Mouse (Mus musculus): ENCODE data around the gene Jmjd1c. TPM values are rescaled to one million over a fixed set of nuclear protein-coding genes. Genes with fewer than 3 reads are reported as not detected.

The Jmjd1c gene
- polyA plus RNA-seq, 1 experiment from 2014 or later, result 29.9 TPM

GRCm38 (mm10) chr10:67176932-67177331 lies 81.0 kb downstream of the Jmjd1c start:
- Histone ChIP-seq H3K9ac (ENCODE audit: low read length) (no peak overlapping the region), H3K36me3 (ENCODE audit: control insufficient read depth, insufficient read depth) (no peaks in the 10 kb centered on the region), H3K4me3 (ENCODE audit: low read length) (no peak overlapping the region), H3K4me2 (ENCODE audit: low read depth, low read length) (no peak overlapping the region), H3K4me1 (ENCODE audit: control insufficient read depth, insufficient read depth, low read length) (peaks cover 11% of the 10 kb centered on the region; the same call in 1 of the 2 replicates), H3K27ac (ENCODE audit: low read length) (no peak overlapping the region), H3K27me3 (ENCODE audit: control insufficient read depth, insufficient read depth, low read length) (no peaks in the 10 kb centered on the region), H3K9me3 (replicated peaks; ENCODE audit: control insufficient read depth, low read length) (no peaks in the 10 kb centered on the region)
- WGBS, result 41% methylated on average over 3 of the region's 3 CpGs
- no peak for ATAC-seq (replicated peaks; ENCODE audit: extremely low read depth, insufficient read depth, low FRiP score)

GRCm38 (mm10) chr10:67177410-67177809 lies 81.5 kb downstream of the Jmjd1c start:
- Histone ChIP-seq H3K4me2 (ENCODE audit: low read depth, low read length) (no peak overlapping the region), H3K9ac (ENCODE audit: low read length) (no peak overlapping the region), H3K9me3 (replicated peaks; ENCODE audit: control insufficient read depth, low read length) (no peaks in the 10 kb centered on the region), H3K27me3 (ENCODE audit: control insufficient read depth, insufficient read depth, low read length) (no peaks in the 10 kb centered on the region), H3K27ac (ENCODE audit: low read length) (no peak overlapping the region), H3K4me3 (ENCODE audit: low read length) (no peak overlapping the region), H3K36me3 (ENCODE audit: control insufficient read depth, insufficient read depth) (no peaks in the 10 kb centered on the region), H3K4me1 (ENCODE audit: control insufficient read depth, insufficient read depth, low read length) (peaks cover 11% of the 10 kb centered on the region; the same call in 1 of the 2 replicates)
- 33% methylated on average over 4 of the region's 4 CpGs for WGBS
- ATAC-seq (replicated peaks; ENCODE audit: extremely low read depth, insufficient read depth, low FRiP score), result no peak

GRCm38 (mm10) chr10:67180021-67180420 lies 84.1 kb downstream of the Jmjd1c start:
- H3K9ac ChIP-seq (ENCODE audit: low read length), result no peak overlapping the region
- WGBS, result 90% methylated on average over 8 of the region's 8 CpGs
- no peak overlapping the region for H3K4me3 ChIP-seq (ENCODE audit: low read length)
- no peak overlapping the region for H3K27ac ChIP-seq (ENCODE audit: low read length)
- no peaks in the 10 kb centered on the region for H3K36me3 ChIP-seq (ENCODE audit: control insufficient read depth, insufficient read depth)
- H3K9me3 ChIP-seq (replicated peaks; ENCODE audit: control insufficient read depth, low read length), result no peaks in the 10 kb centered on the region
- no peak for ATAC-seq (replicated peaks; ENCODE audit: extremely low read depth, insufficient read depth, low FRiP score)
- peaks cover 20% of the 10 kb centered on the region; the same call in 1 of the 2 replicates for H3K4me1 ChIP-seq (ENCODE audit: control insufficient read depth, insufficient read depth, low read length)
- H3K4me2 ChIP-seq (ENCODE audit: low read depth, low read length), result no peak overlapping the region
- no peaks in the 10 kb centered on the region for H3K27me3 ChIP-seq (ENCODE audit: control insufficient read depth, insufficient read depth, low read length)

DNA sequence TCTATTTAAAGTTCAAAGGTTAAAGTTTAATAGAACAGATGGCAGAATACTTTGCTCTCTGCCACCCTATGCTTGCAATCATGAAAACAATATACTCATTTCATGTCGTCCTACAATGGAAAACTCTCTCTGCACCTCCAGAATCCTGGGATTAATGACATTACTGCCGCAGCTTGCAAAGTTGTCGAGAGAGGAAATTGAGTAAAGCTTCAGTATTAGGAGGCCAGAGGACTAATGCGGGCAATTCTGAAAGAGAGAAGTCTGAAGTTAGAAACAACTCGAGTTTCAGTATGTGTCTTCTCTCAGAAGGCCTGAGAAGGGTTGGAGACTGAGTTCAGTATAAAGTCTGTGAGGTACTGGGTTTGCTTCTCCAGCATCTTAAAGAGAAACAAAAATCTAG lies 84.9 kb downstream of the Jmjd1c start:
- WGBS, result 75% methylated on average over 5 of the region's 5 CpGs
- H3K4me1 ChIP-seq (ENCODE audit: control insufficient read depth, insufficient read depth, low read length), result peaks cover 20% of the 10 kb centered on the region; the same call in 1 of the 2 replicates
- H3K36me3 ChIP-seq (ENCODE audit: control insufficient read depth, insufficient read depth), result no peaks in the 10 kb centered on the region
- no peak overlapping the region for H3K27ac ChIP-seq (ENCODE audit: low read length)
- H3K27me3 ChIP-seq (ENCODE audit: control insufficient read depth, insufficient read depth, low read length), result no peaks in the 10 kb centered on the region
- no peak for ATAC-seq (replicated peaks; ENCODE audit: extremely low read depth, insufficient read depth, low FRiP score)
- H3K9ac ChIP-seq (ENCODE audit: low read length), result no peak overlapping the region
- H3K4me2 ChIP-seq (ENCODE audit: low read depth, low read length), result no peak overlapping the region
- H3K4me3 ChIP-seq (ENCODE audit: low read length), result no peak overlapping the region
- no peaks in the 10 kb centered on the region for H3K9me3 ChIP-seq (replicated peaks; ENCODE audit: control insufficient read depth, low read length)

- Histone ChIP-seq H3K36me3 (ENCODE audit: control insufficient read depth, insufficient read depth) (no peaks in the 10 kb centered on the region), H3K4me2 (ENCODE audit: low read depth, low read length) (no peak overlapping the region), H3K4me3 (ENCODE audit: low read length) (no peak overlapping the region), H3K9ac (ENCODE audit: low read length) (no peak overlapping the region), H3K9me3 (replicated peaks; ENCODE audit: control insufficient read depth, low read length) (no peaks in the 10 kb centered on the region), H3K27ac (ENCODE audit: low read length) (no peak overlapping the region), H3K4me1 (ENCODE audit: control insufficient read depth, insufficient read depth, low read length) (peaks cover 11% of the 10 kb centered on the region), H3K27me3 (ENCODE audit: control insufficient read depth, insufficient read depth, low read length) (no peaks in the 10 kb centered on the region)
- WGBS, result 68% methylated on average over 3 of the region's 3 CpGs
- ATAC-seq (replicated peaks; ENCODE audit: extremely low read depth, insufficient read depth, low FRiP score), result no peak
Observed at GRCm38 (mm10) chr10:67182651-67183050, 86.7 kb downstream of the Jmjd1c start.

DNA sequence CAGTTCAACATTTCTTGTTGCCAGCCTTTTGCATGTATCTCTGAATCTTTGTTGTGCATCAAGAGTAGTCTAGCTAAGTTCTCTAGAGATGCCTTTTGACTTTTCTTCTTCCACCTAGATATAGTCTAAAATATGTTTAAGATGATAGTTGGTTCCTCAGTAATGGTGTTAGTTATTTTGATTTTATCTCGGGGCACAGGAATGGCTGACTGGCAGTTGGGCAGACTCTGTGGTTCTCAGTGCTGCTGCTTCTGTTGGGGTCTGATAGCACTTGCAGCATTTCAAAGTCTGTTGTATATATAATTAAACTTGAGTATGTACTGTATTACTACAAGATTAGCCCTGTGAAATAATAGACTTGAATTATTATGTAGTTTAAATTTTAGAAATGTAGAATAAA lies 87.2 kb downstream of the Jmjd1c start:
- Histone ChIP-seq H3K27me3 (ENCODE audit: control insufficient read depth, insufficient read depth, low read length) (no peaks in the 10 kb centered on the region), H3K4me1 (ENCODE audit: control insufficient read depth, insufficient read depth, low read length) (peaks cover 14% of the 10 kb centered on the region), H3K27ac (ENCODE audit: low read length) (no peak overlapping the region), H3K9me3 (replicated peaks; ENCODE audit: control insufficient read depth, low read length) (no peaks in the 10 kb centered on the region), H3K4me2 (ENCODE audit: low read depth, low read length) (no peak overlapping the region), H3K9ac (ENCODE audit: low read length) (no peak overlapping the region), H3K36me3 (ENCODE audit: control insufficient read depth, insufficient read depth) (no peaks in the 10 kb centered on the region), H3K4me3 (ENCODE audit: low read length) (no peak overlapping the region)
- ATAC-seq (replicated peaks; ENCODE audit: extremely low read depth, insufficient read depth, low FRiP score), result no peak
- WGBS, result 18% methylated on average over 1 of the region's 1 CpGs

DNA sequence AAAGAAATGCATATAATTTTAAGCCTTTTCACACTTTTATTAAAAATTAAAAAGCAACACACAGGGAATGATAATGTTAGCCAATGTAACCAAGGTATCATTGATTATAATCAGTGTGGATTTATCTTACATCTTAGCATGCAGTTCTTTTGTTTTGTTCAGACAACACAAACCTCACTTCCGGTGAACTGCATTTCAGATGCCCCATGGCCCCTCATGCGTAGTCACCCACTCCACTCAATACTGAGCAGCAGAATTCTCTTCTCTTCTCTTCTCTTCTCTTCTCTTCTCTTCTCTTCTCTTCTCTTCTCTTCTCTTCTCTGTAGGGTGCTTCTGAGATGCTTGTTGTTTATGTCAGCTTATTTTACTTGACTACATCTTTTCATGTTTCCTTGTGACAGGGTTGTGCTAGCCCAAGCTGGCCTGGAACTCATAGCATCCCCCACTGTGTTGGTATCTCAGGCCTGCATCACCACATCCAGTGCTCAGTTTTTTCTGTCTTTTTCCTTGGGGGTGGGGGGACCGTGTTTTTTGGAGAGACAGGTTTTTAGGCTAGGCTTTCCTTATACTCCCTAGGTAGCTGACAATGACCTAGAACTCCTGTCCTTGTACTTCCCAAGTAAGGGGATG lies 88.6 kb downstream of the Jmjd1c start:
- no peak overlapping the region for H3K9ac ChIP-seq (ENCODE audit: low read length)
- no peak overlapping the region for H3K4me3 ChIP-seq (ENCODE audit: low read length)
- peak overlapping the region; percentile 61 for H3K27ac ChIP-seq (ENCODE audit: low read length)
- H3K4me1 ChIP-seq (ENCODE audit: control insufficient read depth, insufficient read depth, low read length), result peaks cover 20% of the 10 kb centered on the region
- no peaks in the 10 kb centered on the region for H3K36me3 ChIP-seq (ENCODE audit: control insufficient read depth, insufficient read depth)
- H3K4me2 ChIP-seq (ENCODE audit: low read depth, low read length), result no peak overlapping the region
- no peak for ATAC-seq (replicated peaks; ENCODE audit: extremely low read depth, insufficient read depth, low FRiP score)
- H3K9me3 ChIP-seq (replicated peaks; ENCODE audit: control insufficient read depth, low read length), result no peaks in the 10 kb centered on the region
- 67% methylated on average over 3 of the region's 3 CpGs for WGBS
- no peaks in the 10 kb centered on the region for H3K27me3 ChIP-seq (ENCODE audit: control insufficient read depth, insufficient read depth, low read length)

GRCm38 (mm10) chr10:67185491-67186081 lies 89.7 kb downstream of the Jmjd1c start:
- no peaks in the 10 kb centered on the region for H3K27me3 ChIP-seq (ENCODE audit: control insufficient read depth, insufficient read depth, low read length)
- H3K27ac ChIP-seq (ENCODE audit: low read length), result peak overlapping the region; percentile 99
- peak overlapping the region; percentile 85 for H3K9ac ChIP-seq (ENCODE audit: low read length)
- peak overlapping the region; percentile 73 for H3K4me3 ChIP-seq (ENCODE audit: low read length)
- ATAC-seq (replicated peaks; ENCODE audit: extremely low read depth, insufficient read depth, low FRiP score), result peak; percentile 94
- WGBS, result under 1% methylated on average over 23 of the region's 23 CpGs
- H3K36me3 ChIP-seq (ENCODE audit: control insufficient read depth, insufficient read depth), result peaks cover 4% of the 10 kb centered on the region
- H3K4me1 ChIP-seq (ENCODE audit: control insufficient read depth, insufficient read depth, low read length), result peaks cover 23% of the 10 kb centered on the region
- no peaks in the 10 kb centered on the region for H3K9me3 ChIP-seq (replicated peaks; ENCODE audit: control insufficient read depth, low read length)
- H3K4me2 ChIP-seq (ENCODE audit: low read depth, low read length), result peak overlapping the region; percentile 78

GRCm38 (mm10) chr10:67186489-67186888 lies 90.6 kb downstream of the Jmjd1c start:
- Histone ChIP-seq H3K27me3 (ENCODE audit: control insufficient read depth, insufficient read depth, low read length) (no peaks in the 10 kb centered on the region), H3K9me3 (replicated peaks; ENCODE audit: control insufficient read depth, low read length) (no peaks in the 10 kb centered on the region), H3K27ac (ENCODE audit: low read length) (peak overlapping the region; percentile 83), H3K4me2 (ENCODE audit: low read depth, low read length) (peak overlapping the region; percentile 78), H3K36me3 (ENCODE audit: control insufficient read depth, insufficient read depth) (peaks cover 4% of the 10 kb centered on the region), H3K9ac (ENCODE audit: low read length) (peak overlapping the region; percentile 85), H3K4me3 (ENCODE audit: low read length) (peak overlapping the region; percentile 56), H3K4me1 (ENCODE audit: control insufficient read depth, insufficient read depth, low read length) (peaks cover 23% of the 10 kb centered on the region)
- no peak for ATAC-seq (replicated peaks; ENCODE audit: extremely low read depth, insufficient read depth, low FRiP score)

All from heart, embryonic 16.5 days (tissue).